Mouse (Mus musculus): Measurements from ENCODE around the gene Noct. TPM values are rescaled to one million over a fixed set of nuclear protein-coding genes. Genes with fewer than 3 reads are reported as not detected.

The Noct gene
- polyA plus RNA-seq, 1 experiment, result 6.1 TPM

GRCm38 (mm10) chr3:51222834-51223460, 1.3 kb upstream of the Noct start:
- Histone ChIP-seq H3K4me3 (ENCODE audit: extremely low read depth, insufficient read depth, insufficient read length) (no peak overlapping the region), H3K36me3 (ENCODE audit: control insufficient read depth, insufficient read depth, low read length) (no peaks in the 10 kb centered on the region), H3K27me3 (ENCODE audit: control insufficient read depth, insufficient read depth, low read length) (no peaks in the 10 kb centered on the region), H3K4me1 (ENCODE audit: control insufficient read depth, insufficient read depth, insufficient read length) (no peaks in the 10 kb centered on the region), H3K27ac (ENCODE audit: insufficient read depth, low read length) (no peak overlapping the region)
- TF ChIP-seq CTCF (IDR thresholded peaks at IDR 0.05; ENCODE audit: extremely low read depth, insufficient read depth, insufficient read length, insufficient replicate concordance), result no peak
- TF ChIP-seq POLR2A (IDR thresholded peaks at IDR 0.05; ENCODE audit: low read depth, low read length), result no peak
- DNase-seq (ENCODE audit: low read depth in 1 of 2, low spot score in 2 of 2), result no peak
- WGBS, result 75% methylated on average over 10 of the region's 10 CpGs

GRCm38 (mm10) chr3:51223556-51223955, 691 bp upstream of the Noct start:
- H3K4me3 ChIP-seq (ENCODE audit: extremely low read depth, insufficient read depth, insufficient read length), result no peak overlapping the region
- DNase-seq (ENCODE audit: low read depth in 1 of 2, low spot score in 2 of 2), result no peak
- WGBS, result 79% methylated on average over 5 of the region's 5 CpGs
- H3K27me3 ChIP-seq (ENCODE audit: control insufficient read depth, insufficient read depth, low read length), result no peaks in the 10 kb centered on the region
- TF ChIP-seq POLR2A (IDR thresholded peaks at IDR 0.05; ENCODE audit: low read depth, low read length), result no peak
- TF ChIP-seq CTCF (IDR thresholded peaks at IDR 0.05; ENCODE audit: extremely low read depth, insufficient read depth, insufficient read length, insufficient replicate concordance), result no peak
- H3K36me3 ChIP-seq (ENCODE audit: control insufficient read depth, insufficient read depth, low read length), result no peaks in the 10 kb centered on the region
- H3K4me1 ChIP-seq (ENCODE audit: control insufficient read depth, insufficient read depth, insufficient read length), result no peaks in the 10 kb centered on the region
- H3K27ac ChIP-seq (ENCODE audit: insufficient read depth, low read length), result no peak overlapping the region

GRCm38 (mm10) chr3:51225226-51225750, 1.0 kb downstream of the Noct start:
- no peaks in the 10 kb centered on the region for H3K36me3 ChIP-seq (ENCODE audit: control insufficient read depth, insufficient read depth, low read length)

GRCm38 (mm10) chr3:51225979-51226378, 1.7 kb downstream of the Noct start:
- Histone ChIP-seq H3K4me1 (ENCODE audit: control insufficient read depth, insufficient read depth, insufficient read length) (no peaks in the 10 kb centered on the region), H3K27ac (ENCODE audit: insufficient read depth, low read length) (no peak overlapping the region), H3K4me3 (ENCODE audit: extremely low read depth, insufficient read depth, insufficient read length) (no peak overlapping the region; the same call in 1 of the 2 replicates), H3K27me3 (ENCODE audit: control insufficient read depth, insufficient read depth, low read length) (no peaks in the 10 kb centered on the region), H3K36me3 (ENCODE audit: control insufficient read depth, insufficient read depth, low read length) (no peaks in the 10 kb centered on the region)
- no peak for DNase-seq (ENCODE audit: low read depth in 1 of 2, low spot score in 2 of 2)
- 89% methylated on average over 10 of the region's 10 CpGs for WGBS
- TF ChIP-seq CTCF (IDR thresholded peaks at IDR 0.05; ENCODE audit: extremely low read depth, insufficient read depth, insufficient read length, insufficient replicate concordance), result no peak
- TF ChIP-seq POLR2A (IDR thresholded peaks at IDR 0.05; ENCODE audit: low read depth, low read length), result no peak

More at GRCm38 (mm10) chr3:51225226-51225750, 1.0 kb downstream of the Noct start:
- H3K4me1 ChIP-seq (ENCODE audit: control insufficient read depth, insufficient read depth, insufficient read length), result no peaks in the 10 kb centered on the region
- TF ChIP-seq CTCF (IDR thresholded peaks at IDR 0.05; ENCODE audit: extremely low read depth, insufficient read depth, insufficient read length, insufficient replicate concordance) (no peak), POLR2A (IDR thresholded peaks at IDR 0.05; ENCODE audit: low read depth, low read length) (no peak)
- H3K4me3 ChIP-seq (ENCODE audit: extremely low read depth, insufficient read depth, insufficient read length), result peak overlapping the region; percentile 66
- no peak for DNase-seq (ENCODE audit: low read depth in 1 of 2, low spot score in 2 of 2)
- WGBS, result 4% methylated on average over 39 of the region's 39 CpGs
- H3K27ac ChIP-seq (ENCODE audit: insufficient read depth, low read length), result no peak overlapping the region
- no peaks in the 10 kb centered on the region for H3K27me3 ChIP-seq (ENCODE audit: control insufficient read depth, insufficient read depth, low read length)

- TF ChIP-seq CTCF (IDR thresholded peaks at IDR 0.05; ENCODE audit: extremely low read depth, insufficient read depth, insufficient read length, insufficient replicate concordance) (no peak), POLR2A (IDR thresholded peaks at IDR 0.05; ENCODE audit: low read depth, low read length) (no peak)
- Histone ChIP-seq H3K27ac (ENCODE audit: insufficient read depth, low read length) (no peak overlapping the region), H3K4me1 (ENCODE audit: control insufficient read depth, insufficient read depth, insufficient read length) (no peaks in the 10 kb centered on the region), H3K36me3 (ENCODE audit: control insufficient read depth, insufficient read depth, low read length) (no peaks in the 10 kb centered on the region), H3K4me3 (ENCODE audit: extremely low read depth, insufficient read depth, insufficient read length) (no peak overlapping the region), H3K27me3 (ENCODE audit: control insufficient read depth, insufficient read depth, low read length) (no peaks in the 10 kb centered on the region)
- whole genome bisulfite sequencing, result 32% methylated on average over 3 of the region's 3 CpGs
- DNase-seq (ENCODE audit: low read depth in 1 of 2, low spot score in 2 of 2), result no peak
Measured at GRCm38 (mm10) chr3:51226601-51227000, 2.4 kb downstream of the Noct start.

GRCm38 (mm10) chr3:51228038-51228820, 4.0 kb downstream of the Noct start:
- 71% methylated on average over 10 of the region's 10 CpGs for WGBS
- H3K36me3 ChIP-seq (ENCODE audit: control insufficient read depth, insufficient read depth, low read length), result no peaks in the 10 kb centered on the region
- TF ChIP-seq CTCF (IDR thresholded peaks at IDR 0.05; ENCODE audit: extremely low read depth, insufficient read depth, insufficient read length, insufficient replicate concordance), result no peak
- no peak for TF ChIP-seq POLR2A (IDR thresholded peaks at IDR 0.05; ENCODE audit: low read depth, low read length)
- no peaks in the 10 kb centered on the region for H3K27me3 ChIP-seq (ENCODE audit: control insufficient read depth, insufficient read depth, low read length)
- no peak for DNase-seq (ENCODE audit: low read depth in 1 of 2, low spot score in 2 of 2)
- no peak overlapping the region for H3K4me3 ChIP-seq (ENCODE audit: extremely low read depth, insufficient read depth, insufficient read length)
- H3K27ac ChIP-seq (ENCODE audit: insufficient read depth, low read length), result no peak overlapping the region
- H3K4me1 ChIP-seq (ENCODE audit: control insufficient read depth, insufficient read depth, insufficient read length), result no peaks in the 10 kb centered on the region
